Mouse (Mus musculus) heart, postnatal 25 days (tissue): Measurements from ENCODE around the gene Timp3. TPM values are rescaled to one million over a fixed set of nuclear protein-coding genes. Genes with fewer than 3 reads are reported as not detected.
"Not testable (repeated sequence)": the region's sequence is repeated elsewhere in the genome, so short reads cannot be mapped to it uniquely, and the experiment has no call there.

Source experiments
- DNase-seq: peaks from one replicate; pipeline ENCODE4 v3.0.0; 2022; ENCODE audit warnings: low spot score
- intact Hi-C: fragments of 180-260 bp; cut with DNase I; formaldehyde crosslinking; loops from one replicate; pipeline ENCODE4 v1.15.1; 2025
- total RNA-seq, 2 experiments: library from RNA; stranded (reverse); gene quantifications; 2 replicates each; pipeline ENCODE4 v1.2.3; 2021

The Timp3 gene
- total RNA-seq, 2 experiments from 2014 or later, result 135 to 205 TPM

DNA sequence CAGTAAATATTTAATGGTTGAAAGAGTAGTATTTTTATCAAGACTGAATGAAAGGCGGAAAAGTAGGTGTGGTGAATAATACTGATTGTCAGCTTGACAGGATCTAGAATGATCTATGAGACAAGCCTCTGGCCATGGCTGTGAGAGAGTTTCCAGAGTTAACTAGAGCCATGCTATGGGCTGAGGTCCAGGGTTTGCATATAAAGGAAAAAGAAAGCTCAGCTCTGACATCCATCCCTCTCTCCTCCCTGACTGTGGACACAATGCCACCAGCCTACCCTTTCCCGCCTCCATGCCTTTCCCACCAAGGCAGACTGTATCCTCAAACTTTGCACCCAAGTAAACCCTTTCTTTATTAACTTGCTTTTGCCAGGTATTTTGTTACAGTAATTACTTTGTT is 73.9 kb downstream of the Timp3 start:
- no peak for DNase-seq
- intact Hi-C loops, result no loop called here

DNA sequence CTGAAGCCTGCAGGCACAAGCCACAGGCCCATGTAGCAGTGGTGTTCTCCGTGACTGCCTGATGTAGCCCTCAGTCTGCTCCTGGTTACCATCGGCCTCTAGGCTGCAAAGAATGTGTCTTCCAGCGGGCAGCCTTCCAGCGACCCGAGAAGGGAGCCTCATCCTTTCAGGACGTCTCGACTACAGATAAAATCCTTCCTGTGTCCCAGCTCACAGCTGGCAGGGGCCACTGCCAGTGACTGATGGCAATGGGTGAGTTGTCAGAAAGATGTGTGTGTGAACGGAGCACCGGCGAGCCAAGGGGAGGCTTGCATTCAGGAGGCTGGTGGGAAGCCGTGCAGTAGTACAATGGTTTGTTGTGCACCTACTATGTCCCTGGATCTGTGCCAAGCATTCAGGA is 75.7 kb downstream of the Timp3 start:
- intact Hi-C loops, result no loop called here

DNA sequence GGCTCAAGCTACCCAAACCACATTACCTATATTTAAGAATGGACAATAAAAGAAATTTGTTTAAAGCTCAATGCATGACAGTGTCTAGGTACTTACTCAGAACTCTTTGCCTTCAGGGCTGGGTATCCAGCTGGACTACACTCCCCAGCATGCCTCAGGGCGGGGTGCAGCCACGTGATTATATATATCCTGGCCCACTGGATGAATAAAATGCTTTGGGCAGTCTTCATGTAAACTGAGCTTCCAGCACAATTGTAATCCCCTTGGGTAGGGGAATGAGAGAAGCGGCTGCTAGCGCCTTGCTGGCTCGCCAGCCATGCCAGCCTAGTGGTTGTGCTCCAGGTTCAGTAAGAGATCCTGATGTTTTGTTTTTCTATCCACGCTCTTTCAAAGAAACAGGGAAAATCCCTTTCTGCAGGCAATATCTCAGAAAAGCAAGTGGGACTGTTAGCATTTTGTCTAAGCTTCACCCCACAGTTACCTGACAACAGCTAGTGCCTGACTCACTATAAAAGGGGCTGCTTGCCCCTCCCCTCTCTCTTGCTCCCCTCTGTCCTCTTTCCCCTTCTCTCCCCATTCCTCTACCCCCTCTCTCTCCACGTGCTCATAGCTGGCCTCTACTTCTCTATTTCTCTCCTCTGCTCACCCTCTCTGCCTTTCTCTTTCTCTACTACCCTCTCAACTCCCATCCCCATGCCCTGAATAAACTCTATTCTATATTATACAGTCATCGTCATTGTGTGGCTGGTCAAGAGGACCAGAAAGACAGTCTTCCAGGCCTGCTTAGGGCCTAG is 76.4 kb downstream of the Timp3 start:
- no peak for DNase-seq

More for the DNA sequence above, 75.7 kb downstream of the Timp3 start:
- no peak for DNase-seq

DNA sequence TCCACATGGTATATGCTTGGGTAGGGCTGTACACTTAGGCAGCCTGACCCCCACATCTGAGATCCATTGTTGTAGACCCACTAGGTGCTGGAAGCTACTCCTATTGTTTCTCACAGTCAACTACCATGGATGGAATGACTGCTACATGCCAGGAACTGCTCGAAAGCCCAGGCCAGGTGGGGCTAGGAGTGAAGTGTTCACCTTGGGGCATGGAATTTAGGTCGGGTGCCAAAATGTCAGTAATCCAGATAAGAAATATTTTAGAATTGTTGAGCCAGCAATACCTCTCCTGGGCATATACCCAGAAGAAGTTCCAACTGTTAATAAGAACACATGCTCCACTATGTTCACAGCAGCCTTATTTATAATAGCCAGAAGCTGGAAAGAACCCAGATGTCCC is 78.6 kb downstream of the Timp3 start:
- DNase-seq, intact Hi-C loops: not testable (repeated sequence)

More for the DNA sequence above, 76.4 kb downstream of the Timp3 start:
- intact Hi-C loops, result no loop called here

DNA sequence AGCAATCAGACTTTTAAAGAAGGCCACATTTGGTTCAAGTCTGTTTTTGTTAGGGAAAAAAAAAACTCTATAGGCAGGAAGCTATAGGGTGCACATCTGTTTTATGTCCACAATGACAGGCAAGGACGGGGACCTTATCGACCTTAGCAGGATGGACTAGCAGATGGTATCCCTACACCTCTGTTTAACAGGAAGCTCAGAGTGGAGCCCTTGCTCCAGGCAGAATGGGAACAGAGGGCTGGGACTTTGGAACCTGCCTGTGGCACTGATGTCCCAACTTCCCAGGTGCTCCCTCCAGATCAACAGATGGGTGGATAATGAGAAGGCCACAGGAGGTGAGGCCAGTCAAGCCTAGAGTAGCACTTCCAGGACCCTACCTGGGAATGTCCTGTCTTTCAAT is 80.5 kb downstream of the Timp3 start:
- intact Hi-C loops, result no loop called here
- DNase-seq, result no peak

DNA sequence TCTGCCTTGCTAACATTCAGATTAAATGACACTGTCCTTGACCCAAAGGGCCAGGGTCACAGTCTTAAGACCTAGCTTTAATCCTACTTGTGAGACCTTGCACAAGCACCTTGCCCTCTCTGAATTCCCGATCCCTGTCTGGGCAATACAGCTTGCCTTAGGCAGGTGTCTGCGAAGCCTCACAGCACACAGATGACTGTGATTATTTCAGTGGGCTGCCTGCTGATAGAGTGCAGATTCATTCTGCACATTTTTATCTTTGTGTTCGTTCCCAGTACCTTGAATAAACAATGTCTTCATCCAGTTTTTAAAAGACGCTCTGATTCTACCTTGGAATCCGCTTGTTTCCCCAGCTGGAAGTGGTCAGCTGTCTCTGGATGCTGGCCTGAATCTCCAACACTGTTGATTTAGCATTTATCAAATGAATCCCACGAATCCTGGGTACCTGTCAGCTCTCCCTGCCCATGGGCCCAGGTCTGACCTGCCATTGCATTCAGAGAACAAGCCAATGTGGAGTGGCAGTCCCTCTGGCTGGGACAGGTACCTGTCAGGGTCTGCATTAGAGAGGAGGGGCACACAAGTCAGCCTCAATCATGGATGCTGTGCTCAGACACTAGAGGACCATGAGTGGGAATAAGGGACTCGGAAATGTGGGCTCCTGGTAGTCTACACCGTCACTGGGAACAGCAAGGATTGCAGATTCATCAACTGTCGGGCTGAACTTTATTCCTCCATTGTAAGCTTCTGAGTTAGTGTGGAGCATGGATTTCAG is 81.2 kb downstream of the Timp3 start:
- intact Hi-C loops, result no loop called here
- DNase-seq, result no peak

DNA sequence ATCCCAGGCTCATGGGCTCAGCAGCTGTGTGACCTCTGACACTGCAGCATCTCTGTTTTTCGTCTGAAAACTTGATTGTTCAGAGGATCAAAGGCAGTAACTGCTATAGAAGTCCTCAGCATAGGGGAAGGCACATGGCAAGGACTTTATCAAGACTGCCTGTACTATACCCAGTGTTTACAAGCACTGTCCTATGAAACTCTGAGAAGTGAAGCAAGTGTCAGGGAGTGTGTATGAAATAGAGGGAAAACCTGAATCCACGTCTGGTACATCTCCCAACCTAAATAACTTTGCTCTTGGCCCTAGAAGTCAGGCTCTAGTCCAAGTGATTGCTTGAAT is 81.7 kb downstream of the Timp3 start:
- intact Hi-C loops, result no loop called here
- DNase-seq, result no peak

DNA sequence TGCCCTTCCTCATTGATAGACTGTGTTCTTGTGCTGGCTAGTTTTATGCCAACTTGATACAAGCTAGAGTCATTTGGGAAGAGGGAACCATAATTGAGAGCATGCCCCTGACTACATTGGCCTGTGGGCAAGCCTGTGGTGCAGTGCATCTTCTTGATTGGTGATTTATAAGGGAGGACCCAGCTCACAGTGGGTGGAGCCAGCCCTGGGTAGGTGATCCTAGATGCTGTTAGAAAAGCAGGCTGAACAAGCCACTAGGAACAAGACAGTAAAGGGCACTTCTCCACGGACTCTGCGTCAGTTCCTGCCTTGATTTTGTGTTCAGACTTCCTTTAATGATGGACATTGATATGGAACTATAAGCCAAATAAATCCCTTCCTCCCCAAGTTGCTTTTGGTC is 84.5 kb downstream of the Timp3 start:
- intact Hi-C loops, result no loop called here
- DNase-seq, result no peak

DNA sequence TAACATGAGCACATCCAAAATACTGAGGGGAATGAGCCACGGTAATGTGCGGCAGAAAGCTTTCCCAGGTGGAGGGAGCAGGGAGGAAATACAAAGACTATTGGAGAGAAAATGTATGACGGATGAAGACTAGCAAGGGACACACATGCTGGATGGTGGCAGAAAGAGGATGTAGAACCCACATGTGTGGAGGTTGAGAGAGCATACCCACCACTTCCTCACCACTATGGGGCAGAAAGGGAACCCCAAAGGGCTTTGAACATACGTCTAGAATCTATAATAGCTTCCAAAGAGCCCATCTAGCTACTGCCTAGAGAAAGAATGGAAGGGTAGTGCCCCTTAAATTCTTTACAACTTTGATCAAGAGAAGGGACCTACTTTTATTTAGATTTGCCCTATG is 85.5 kb downstream of the Timp3 start:
- no peak for DNase-seq
- intact Hi-C loops, result no loop called here

DNA sequence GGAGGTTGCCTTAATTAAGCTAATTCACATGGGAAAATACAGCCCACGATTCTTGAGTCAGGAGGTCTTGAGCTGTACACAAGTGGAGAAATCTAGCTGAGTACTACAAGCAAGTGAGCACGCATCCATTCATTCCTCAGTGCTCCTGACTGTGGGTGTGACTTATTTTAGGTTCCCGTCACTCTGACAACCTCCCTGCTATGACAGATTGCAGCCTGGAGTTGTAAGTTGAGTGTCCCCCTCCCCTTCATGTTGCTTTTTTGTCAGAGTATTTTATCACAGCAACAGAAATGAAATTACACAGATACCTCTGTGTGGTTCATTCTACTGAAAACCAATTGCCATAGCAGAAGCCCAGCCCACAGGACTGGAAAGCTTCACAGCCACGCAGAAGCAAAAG is 86.1 kb downstream of the Timp3 start:
- intact Hi-C loops, result no loop called here
- DNase-seq, result no peak

DNA sequence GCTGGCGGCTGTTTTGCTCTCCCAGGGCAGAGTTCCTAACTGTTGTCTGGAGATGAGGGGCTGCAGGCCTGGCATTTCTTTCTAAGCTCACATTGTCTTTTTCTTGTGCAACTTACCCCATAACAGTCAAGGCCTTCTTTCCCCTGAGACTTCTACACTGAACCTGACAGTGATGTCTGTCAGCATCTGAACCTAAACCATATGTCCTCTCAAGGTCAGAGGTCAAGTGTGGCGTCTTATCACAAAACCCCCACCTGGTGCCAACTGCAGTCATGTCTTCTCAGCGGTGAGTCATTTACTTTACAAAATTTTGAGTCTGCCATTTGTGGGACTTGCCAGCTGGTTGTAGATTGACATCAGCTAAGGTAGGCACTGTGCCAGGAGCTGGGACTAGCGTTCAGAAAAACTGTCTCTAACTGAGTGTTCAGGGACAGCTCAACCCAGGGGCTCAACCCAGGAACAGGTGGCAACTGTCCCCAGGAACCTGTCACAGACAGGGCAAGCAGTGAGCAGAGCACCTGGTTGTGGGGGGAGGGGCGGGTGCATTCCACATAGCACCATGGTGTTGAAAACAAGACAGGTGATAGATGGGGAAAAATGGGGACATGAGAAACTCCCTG is 87.8 kb downstream of the Timp3 start:
- DNase-seq, result no peak
- intact Hi-C loops, result no loop called here

DNA sequence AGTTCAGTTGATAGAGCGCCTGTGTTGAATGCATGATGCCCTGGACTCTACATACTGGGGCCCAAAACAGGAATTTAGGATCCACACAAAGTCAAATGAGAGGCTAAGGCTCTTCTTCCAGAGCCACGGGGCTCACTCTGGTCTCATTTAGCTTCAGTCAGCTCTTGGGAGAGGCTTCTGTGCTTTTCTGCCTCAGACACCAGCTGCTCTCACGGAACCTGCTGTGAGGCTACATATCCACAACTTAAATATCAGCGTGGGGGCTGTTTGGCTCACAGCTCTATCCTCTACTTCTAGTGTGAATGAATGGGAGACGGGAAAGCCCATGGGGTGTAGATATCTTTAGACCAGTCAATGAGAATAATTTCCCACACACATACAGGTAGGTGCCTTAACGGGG is 88.6 kb downstream of the Timp3 start:
- intact Hi-C loops, result no loop called here
- no peak for DNase-seq

DNA sequence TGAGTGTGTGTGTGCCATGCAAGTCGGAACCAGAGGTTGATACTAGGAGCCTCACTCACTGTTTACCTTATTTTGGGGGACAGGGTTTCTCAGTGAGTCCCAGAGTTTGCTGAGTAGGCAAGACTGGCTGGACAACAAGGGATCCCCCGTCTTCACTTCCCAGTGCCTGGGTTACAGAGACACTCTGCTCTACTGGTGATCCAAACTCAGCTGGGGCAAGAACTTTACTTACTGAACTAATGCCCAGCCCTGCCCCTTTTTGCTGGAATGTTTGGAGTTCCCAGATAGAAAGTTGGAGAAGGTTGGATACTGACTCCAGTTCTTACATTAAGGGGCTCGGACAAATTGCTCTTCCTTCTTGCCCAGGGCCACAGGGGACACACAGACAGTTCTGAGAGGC is 89.2 kb downstream of the Timp3 start:
- intact Hi-C loops, result no loop called here
- DNase-seq, result no peak

DNA sequence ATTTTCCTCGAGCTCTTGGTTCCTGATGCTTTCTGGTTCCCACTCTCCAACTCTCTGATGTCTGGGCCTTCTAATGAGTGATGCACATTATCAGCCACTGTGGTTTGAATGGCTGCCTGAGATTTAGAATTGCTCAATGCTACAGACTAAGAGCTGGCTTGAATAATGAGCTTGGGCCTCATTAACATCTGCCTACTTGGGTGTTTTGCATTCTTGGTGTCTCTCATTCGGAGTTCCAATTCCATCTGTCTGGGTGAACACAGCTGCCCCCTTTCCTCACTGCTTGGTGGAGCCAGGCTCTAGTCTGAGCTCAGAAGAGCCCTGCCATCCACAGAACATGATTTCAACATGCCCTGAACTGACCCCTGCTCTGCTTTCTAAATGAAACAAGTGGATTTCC is 89.7 kb downstream of the Timp3 start:
- DNase-seq, result peak; percentile 22
- intact Hi-C loops, result no loop called here

DNA sequence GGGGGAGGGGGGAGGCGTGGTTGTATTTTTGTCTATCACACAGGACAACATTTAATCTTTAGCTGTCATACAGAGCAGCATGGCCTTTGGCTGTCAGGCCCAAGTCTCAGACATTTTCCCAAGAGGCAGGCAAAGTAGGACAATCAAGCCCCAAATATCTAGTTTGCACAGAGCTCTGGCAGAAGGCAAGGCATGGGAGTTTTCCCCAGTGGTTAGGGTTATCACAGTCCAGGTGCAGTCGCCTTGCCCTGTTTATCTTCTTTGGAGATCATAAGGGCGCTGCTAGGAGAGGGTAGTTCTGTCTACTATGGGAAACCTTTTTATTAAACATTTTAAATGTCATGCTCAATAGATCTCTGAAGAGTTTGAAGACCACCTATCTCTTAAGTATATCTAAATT is 92.2 kb downstream of the Timp3 start:
- no peak for DNase-seq
- intact Hi-C loops, result no loop called here

DNA sequence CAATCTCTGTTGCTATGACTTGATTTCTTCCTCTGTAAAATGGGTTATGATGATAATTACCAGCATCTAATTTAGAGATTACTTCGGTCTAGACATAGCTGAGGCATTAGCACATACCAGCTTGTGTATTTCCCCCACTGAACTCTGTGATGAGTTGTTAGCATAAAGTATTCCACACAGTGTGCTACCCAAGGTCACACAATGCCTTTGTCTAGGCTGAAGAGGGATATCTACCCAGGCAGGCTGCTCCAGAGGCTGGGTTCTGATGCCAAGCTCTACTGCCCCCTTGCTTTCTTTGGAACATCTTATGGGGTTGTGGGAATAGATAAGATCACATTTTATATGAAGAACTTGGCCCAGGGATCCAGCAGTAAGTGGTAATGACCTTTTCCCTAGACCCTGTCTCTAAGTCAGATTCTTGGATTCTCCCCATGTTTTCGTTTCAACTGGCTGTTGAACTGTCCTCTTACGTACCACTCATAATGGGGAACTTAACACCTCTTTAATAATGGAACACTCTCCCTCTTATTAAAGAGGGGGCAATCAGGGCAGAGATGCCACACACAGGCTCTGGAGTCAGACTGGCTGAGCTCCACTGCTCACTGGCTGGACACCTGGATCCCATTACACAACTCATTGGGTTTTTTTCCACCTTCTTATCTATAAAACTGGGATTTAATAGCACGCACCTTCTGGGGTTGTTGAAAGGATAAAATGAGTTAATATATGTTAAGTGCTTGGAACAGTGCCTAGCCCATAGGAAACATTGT is 97.6 kb downstream of the Timp3 start:
- no peak for DNase-seq
- intact Hi-C loops, result no loop called here

DNA sequence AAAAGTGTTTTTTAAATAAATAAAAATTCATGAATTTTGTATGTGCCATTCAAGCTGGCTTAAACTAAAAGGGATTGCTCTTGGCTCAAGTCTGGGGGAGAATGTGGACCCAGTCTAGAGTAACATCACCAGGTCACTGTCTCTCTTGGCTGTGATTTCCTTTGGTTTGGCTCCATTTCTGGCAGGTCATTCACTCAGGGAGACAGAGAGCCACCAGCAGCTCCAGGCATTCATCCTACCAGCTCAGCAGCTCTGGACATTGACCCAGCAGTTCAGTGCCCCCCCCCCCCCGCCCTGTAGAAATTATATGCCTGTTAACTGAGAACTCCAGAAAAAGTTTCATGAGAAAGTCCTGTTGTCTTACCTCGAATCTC is 98.2 kb downstream of the Timp3 start:
- intact Hi-C loops, result no loop called here

More for the DNA sequence above, 98.2 kb downstream of the Timp3 start:
- DNase-seq, result no peak
